Comparison of ENCODE assay signal across 9 mouse cellular contexts in genomic region chr9:105053812-105054211, GRCm38 (mm10). TPM values are rescaled to one million over a fixed set of nuclear protein-coding genes. Genes with fewer than 3 reads are reported as not detected.
A peak's percentile ranks its signal among the peaks of the same experiment; 100 is the strongest.
DNase-seq lines count a peak whose midpoint lies in the region; ATAC-seq lines count a peak whose summit lies in the region.
"Had no signal": no experiment of that assay in that cellular context is flagged by ENCODE, and none has a peak within 500 bp of the region (broad histone marks: within the 10 kb centered on the region; RNA-seq: fewer than 3 reads in every experiment).

No protein-coding gene starts in this region.

- 40% methylated on average over 4 of the region's 4 CpGs for WGBS in heart, embryonic 15.5 days
- WGBS in hindbrain, embryonic 16.5 days = 51% methylated on average over 4 of the region's 4 CpGs
- 53% methylated on average over 4 of the region's 4 CpGs for WGBS in midbrain, embryonic 15.5 days

- peaks cover 8% of the 10 kb centered on the region for H3K4me1 ChIP-seq in heart, embryonic 15.5 days (replicated peaks)
- peaks cover 11% of the 10 kb centered on the region for H3K4me1 ChIP-seq in hindbrain, embryonic 16.5 days (ENCODE audit: control insufficient read depth, insufficient read depth, low read depth, low read length)
- peaks cover 16% of the 10 kb centered on the region for H3K4me1 ChIP-seq in midbrain, embryonic 15.5 days

- peak overlapping the region; percentile 72 for H3K4me2 ChIP-seq in heart, embryonic 15.5 days
- H3K4me2 ChIP-seq in hindbrain, embryonic 16.5 days (ENCODE audit: low read length) = peak overlapping the region; percentile 88
- H3K4me2 ChIP-seq in midbrain, embryonic 15.5 days = peak overlapping the region; percentile 81

- H3K9ac ChIP-seq in heart, embryonic 15.5 days = peak overlapping the region; percentile 89
- H3K9ac ChIP-seq in hindbrain, embryonic 16.5 days (ENCODE audit: low read depth, low read length) = peak overlapping the region; percentile 99
- peak overlapping the region; percentile 98 for H3K9ac ChIP-seq in midbrain, embryonic 15.5 days

- H3K27me3 ChIP-seq in heart, embryonic 15.5 days = no peaks in the 10 kb centered on the region
- H3K27me3 ChIP-seq in hindbrain, embryonic 16.5 days (replicated peaks; ENCODE audit: control insufficient read depth, insufficient read depth, low read length) = no peaks in the 10 kb centered on the region
- H3K27me3 ChIP-seq in midbrain, embryonic 15.5 days (replicated peaks) = no peaks in the 10 kb centered on the region
- H3K27me3 ChIP-seq: Patski had no signal

- H3K36me3 ChIP-seq in heart, embryonic 15.5 days = peaks cover 41% of the 10 kb centered on the region
- H3K36me3 ChIP-seq in hindbrain, embryonic 16.5 days (ENCODE audit: control insufficient read depth, insufficient read depth, low read length) = peaks cover 20% of the 10 kb centered on the region
- peaks cover 30% of the 10 kb centered on the region for H3K36me3 ChIP-seq in midbrain, embryonic 15.5 days (replicated peaks)

- no peak for DNase-seq in heart, adult 9 months (ENCODE audit: low spot score in 2 of 2)
- peak; percentile 4 for DNase-seq in c-Kit-positive CD71-positive TER-119-negative erythroid progenitor cells, embryonic 14.5 days (ENCODE audit: low read depth)
- no peak for DNase-seq in right cerebral cortex, postnatal 36 days (ENCODE audit: low spot score in 2 of 2)
- DNase-seq in thymus, postnatal 0 days (ENCODE audit: low spot score) = no peak
- DNase-seq in adrenal gland, adult 2 months = no peak

- peak overlapping the region; percentile 81 for H3K4me3 ChIP-seq in heart, embryonic 15.5 days
- H3K4me3 ChIP-seq in hindbrain, embryonic 16.5 days (ENCODE audit: low read length) = peak overlapping the region; percentile 100
- H3K4me3 ChIP-seq in midbrain, embryonic 15.5 days = peak overlapping the region; percentile 100

- 0 out of 2 replicates have a peak overlapping the region, but pooled peaks have one; percentile 80 for H3K27ac ChIP-seq in heart, embryonic 15.5 days
- no peak overlapping the region for H3K27ac ChIP-seq in hindbrain, embryonic 16.5 days (ENCODE audit: low read depth, low read length)
- no peak overlapping the region for H3K27ac ChIP-seq in midbrain, embryonic 15.5 days

- ATAC-seq in heart, embryonic 15.5 days (replicated peaks; ENCODE audit: insufficient number of reproducible peaks, insufficient read depth, low FRiP score, low read depth) = no peak
- no peak for ATAC-seq in hindbrain, embryonic 16.5 days
- no peak for ATAC-seq in midbrain, embryonic 15.5 days (replicated peaks)

- no peaks in the 10 kb centered on the region for H3K9me3 ChIP-seq in heart, embryonic 15.5 days (replicated peaks)
- H3K9me3 ChIP-seq in hindbrain, embryonic 16.5 days (ENCODE audit: control insufficient read depth, low read length) = no peaks in the 10 kb centered on the region
- no peaks in the 10 kb centered on the region for H3K9me3 ChIP-seq in midbrain, embryonic 15.5 days

RNA-seq across cellular contexts. Expression of gene Mrpl3, which starts 0.8 kb away (rescaled TPM):
- 101 and 111 TPM in 2 replicates for polyA plus RNA-seq in heart, embryonic 15.5 days (2015; fragmentation: Nextera tagmentation; extraction: Ambion mirVana)
- 82.0 and 86.9 TPM in 2 replicates for polyA plus RNA-seq in hindbrain, embryonic 16.5 days (2015; fragmentation: Nextera tagmentation; extraction: Ambion mirVana)
- 86.7 and 92.4 TPM in 2 replicates for polyA plus RNA-seq in midbrain, embryonic 15.5 days (2015; fragmentation: Nextera tagmentation; extraction: Ambion mirVana)
- polyA plus RNA-seq in thymus, postnatal 0 days (2015; fragmentation: Nextera tagmentation; extraction: Ambion mirVana) = 141 and 144 TPM in 2 replicates
- total RNA-seq in adrenal gland, adult 2 months (2021) = 10 to 100 TPM; 79.2 to 97.6 TPM
- polyA plus RNA-seq in adrenal gland, adult 2 months (2012; rRNA removed) = 64.9 and 94.1 TPM in 2 replicates
